Mouse (Mus musculus) kidney, adult 9 months (tissue): ENCODE data around the gene Pcsk1n.

Experiments used
- DNase-seq: peaks from one replicate; pipeline ENCODE4 v3.0.0; 2022

Pcsk1n gene

DNA sequence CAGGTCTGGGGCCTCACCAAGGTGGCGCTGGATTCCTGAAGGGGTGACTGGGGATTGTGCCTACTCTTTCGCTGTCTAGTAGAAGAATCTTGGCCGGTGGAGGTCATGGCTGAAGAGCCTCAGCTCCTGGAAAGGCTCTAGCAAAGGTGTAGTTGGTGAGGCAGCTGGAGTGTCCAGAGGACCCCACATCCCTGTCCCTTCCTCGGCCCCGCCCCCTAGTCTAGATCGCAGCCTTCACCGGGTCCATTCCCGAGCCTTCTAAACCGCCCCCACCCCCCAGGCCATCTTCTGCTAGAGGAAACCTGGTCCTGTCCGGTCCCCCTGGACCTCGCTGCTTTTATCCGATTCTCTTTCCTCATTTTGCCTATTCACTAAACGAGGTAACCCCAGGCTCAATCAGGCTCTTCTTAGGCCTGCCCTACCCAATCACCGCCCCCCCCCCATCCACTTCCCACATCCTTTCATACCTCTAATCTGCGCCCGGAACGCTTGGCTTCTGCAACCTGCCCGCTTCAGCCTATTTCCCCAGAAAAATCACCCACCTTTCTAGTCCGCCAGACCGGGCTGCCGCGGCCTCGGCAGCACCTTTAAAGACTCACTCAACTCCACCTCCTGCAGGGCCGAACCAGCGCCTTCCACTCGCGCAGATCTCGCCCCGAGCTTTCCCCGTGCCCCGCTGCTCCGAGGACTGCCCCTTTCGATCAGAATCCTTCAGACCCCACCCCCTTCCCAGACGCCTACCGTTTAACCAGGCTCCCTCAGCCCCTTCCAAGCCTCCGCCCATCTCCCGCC lies 27.7 kb downstream of the Pcsk1n start, which contains the start of gene Hdac6:
Gene Hdac6, minus strand, starts transcription at position 782 of the 792 bp plus-strand sequence.
- DNase-seq, result peak; percentile 26

DNA sequence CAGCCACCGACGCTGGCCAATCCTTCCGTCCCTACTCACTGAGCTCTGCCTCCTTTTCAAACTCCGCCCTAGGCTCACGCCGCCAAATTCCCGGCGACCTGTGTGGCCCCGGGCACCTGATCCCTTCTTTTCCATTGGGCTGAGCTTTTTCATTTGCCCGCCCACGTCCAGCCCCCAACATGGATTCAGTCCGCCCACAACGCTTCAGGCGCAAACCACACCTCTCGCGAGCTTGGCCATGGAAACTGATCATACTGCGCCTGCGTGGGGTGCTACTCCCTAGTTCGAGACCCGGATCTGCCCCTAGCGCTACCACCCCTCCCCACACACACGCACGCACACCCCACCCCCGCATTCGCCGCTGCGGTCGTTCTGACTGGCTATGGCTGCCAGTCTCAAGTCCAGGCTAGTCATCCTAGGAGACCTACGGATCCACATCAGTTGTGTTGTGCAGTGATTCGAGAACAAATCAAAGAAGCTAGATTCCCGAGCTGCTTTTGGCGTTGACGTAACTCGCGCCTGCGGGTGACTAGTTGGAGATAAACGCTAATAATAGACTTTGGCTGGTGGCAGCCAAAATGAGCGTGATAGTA lies 28.4 kb downstream of the Pcsk1n start:
- DNase-seq, result peak; percentile 97

GRCm38 (mm10) chrX:7950091-7950490 lies 30.5 kb downstream of the Pcsk1n start:
- DNase-seq, result no peak

- DNase-seq, result no peak
These were observed 39.2 kb downstream of the Pcsk1n start for GRCm38 (mm10) chrX:7958868-7959267.

DNA sequence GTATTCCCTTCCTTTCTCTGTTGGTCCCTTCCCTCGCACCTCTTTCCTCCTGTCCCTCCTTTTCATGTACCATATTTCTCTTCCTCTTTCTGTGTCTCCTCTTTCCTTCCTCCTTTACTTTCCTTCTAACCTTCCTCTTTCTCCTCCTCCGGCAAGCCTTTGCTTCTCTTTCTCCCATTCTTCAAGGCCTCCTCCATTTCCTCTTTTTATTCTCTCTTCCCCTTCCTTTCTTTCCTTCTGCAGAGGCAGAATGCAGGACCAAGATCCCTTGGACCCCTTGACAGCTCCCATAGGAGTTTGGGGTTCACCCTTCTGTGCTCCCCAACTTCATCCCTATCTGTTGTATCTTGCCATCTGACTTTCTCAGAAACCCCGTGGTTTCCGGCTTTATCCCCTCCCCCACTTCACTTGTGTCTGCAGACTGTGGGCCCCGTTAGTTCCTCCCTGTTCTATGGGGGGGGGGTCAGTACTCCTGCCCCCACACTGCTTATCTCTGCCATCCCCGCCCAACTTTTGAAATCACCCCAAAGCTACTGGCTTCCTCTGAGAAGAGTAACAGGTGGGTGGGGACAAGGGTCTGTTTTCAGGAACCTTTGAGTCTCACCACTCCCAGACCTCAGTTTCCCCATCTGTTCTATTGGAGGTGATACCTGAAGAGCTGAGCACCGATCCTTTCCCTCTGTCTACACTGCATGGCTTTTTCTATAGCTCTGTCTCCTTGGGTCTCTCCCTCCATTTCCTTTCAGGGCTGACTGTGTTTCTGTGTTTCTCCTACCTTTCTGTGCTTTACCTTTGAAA lies 44.4 kb downstream of the Pcsk1n start:
- DNase-seq, result no peak

- no peak for DNase-seq
These were observed 46.5 kb downstream of the Pcsk1n start for GRCm38 (mm10) chrX:7966161-7966560.

DNA sequence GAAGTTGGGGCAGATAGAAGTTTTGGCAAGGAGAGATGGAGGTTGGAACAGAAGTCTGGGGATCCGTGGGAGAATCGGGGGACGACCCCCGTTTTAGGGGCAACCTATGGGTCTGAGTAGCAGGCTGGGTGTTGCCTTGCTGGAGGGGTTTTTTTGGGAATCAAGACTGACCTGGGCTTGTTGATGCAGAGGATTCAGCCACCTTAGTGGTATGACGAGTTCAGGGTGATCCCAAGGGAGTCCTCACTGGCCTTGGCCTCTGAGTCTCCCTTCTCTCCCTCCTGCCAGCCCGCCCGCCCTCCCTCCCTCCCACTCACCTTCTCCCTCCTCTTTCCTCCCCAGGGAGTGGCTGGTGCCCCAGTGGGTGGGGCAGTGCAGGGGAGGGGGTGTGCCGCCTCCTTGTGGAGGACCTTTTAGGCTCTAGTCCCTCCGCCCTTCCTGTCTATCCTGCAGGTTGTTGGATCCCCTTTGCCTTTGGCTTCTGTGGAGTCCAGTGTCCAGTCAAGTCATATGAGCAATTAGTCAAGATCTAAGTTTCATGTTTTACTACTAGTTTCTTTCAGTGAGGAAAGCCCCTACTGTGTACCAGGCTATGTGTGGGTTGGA lies 48.1 kb downstream of the Pcsk1n start:
- no peak for DNase-seq

DNA sequence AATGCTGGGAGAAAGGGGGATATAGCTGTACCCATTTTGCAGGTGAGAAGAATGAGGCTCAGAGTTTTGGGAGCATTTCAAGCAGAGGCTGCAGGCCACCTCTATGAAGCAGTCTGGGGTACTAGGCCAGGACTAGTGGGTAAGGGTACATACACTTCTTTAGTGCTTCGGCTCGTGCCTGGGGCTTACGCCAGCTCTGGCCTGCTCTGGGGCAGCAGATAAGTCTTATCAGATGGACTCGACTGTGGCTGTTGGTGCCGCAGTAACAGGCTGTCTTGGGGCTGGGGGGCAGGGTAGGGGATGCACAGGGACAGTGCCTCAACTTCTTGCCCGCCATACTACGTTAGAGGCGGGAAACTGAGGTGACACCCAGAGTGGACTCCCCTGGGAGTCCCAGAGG lies 48.6 kb downstream of the Pcsk1n start:
- DNase-seq, result no peak

DNA sequence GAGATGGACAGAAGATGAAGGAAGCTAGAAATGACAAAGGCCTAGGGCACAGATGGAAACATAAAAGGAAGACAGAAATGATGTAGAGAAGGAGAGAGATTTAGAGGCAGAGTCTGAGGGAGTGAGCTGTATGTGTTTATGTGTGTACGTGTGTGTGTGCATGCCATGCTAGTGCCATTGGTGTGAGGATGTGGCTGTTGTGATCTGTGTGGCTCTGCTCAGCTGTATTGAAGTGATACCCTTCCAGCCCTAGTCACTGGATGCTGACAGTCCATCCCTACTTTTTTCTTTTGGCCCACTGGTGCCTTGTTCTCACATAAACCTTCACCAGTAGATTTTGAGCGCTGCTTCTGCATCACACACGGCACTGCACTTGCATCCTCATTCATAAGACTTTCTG lies 49.3 kb downstream of the Pcsk1n start:
- DNase-seq, result no peak

GRCm38 (mm10) chrX:7971292-7971691 lies 51.7 kb downstream of the Pcsk1n start:
- DNase-seq, result no peak
